Mouse (Mus musculus): ENCODE results near the gene Rnf180.

- TF ChIP-seq CTCF (IDR thresholded peaks at IDR 0.05; ENCODE audit: borderline replicate concordance, insufficient read depth, low read depth, low read length), result no peak
- TF ChIP-seq POLR2A (IDR thresholded peaks at IDR 0.05; ENCODE audit: borderline replicate concordance, insufficient read depth, low read length), result no peak
Measured at GRCm38 (mm10) chr13:105198028-105198427, 96.6 kb downstream of the Rnf180 start.
